Mouse (Mus musculus) neural tube, embryonic 14.5 days (tissue): ENCODE data around the gene Gm20388. TPM values are rescaled to one million over a fixed set of nuclear protein-coding genes. Genes with fewer than 3 reads are reported as not detected.

Experiments
- ATAC-seq: fragments of 200-750 bp; cut with Nextera tagmentation; 2 replicates; pipeline ENCODE4 v1.8.0; 2017; ENCODE audit warnings: low read depth, mild to moderate bottlenecking, moderate TSS enrichment, moderate library complexity
- H3K27ac ChIP-seq: fragments of 300-500 bp; sonication (generic); 2 replicates; pipeline ENCODE4 v1.5.1; 2014; ENCODE audit warnings: low read depth, mild to moderate bottlenecking, control low read depth, low read length, moderate library complexity, mixed read lengths
- H3K27me3 ChIP-seq: fragments of 300-500 bp; sonication (generic); 2 replicates; pipeline ENCODE4 v1.6.1; 2014; ENCODE audit warnings: low read length; ENCODE audit not compliant: control insufficient read depth, insufficient read depth
- H3K36me3 ChIP-seq: fragments of 300-500 bp; sonication (generic); 2 replicates; pipeline ENCODE4 v1.6.1; 2014; ENCODE audit warnings: low read length, mixed read lengths; ENCODE audit not compliant: control insufficient read depth, insufficient read depth
- H3K4me1 ChIP-seq: fragments of 300-500 bp; sonication (generic); 2 replicates; pipeline ENCODE4 v1.6.1; 2014; ENCODE audit warnings: low read length; ENCODE audit not compliant: control insufficient read depth, insufficient read depth
- H3K4me2 ChIP-seq: fragments of 300-500 bp; sonication (generic); 2 replicates; pipeline ENCODE4 v1.6.1; 2014; ENCODE audit warnings: mild to moderate bottlenecking, low read depth, low read length, control low read depth
- H3K4me3 ChIP-seq: fragments of 300-500 bp; sonication (generic); 2 replicates; pipeline ENCODE4 v1.5.1; 2014; ENCODE audit warnings: low read depth, low read length, control low read depth, mixed read lengths
- H3K9ac ChIP-seq: fragments of 300-500 bp; sonication (generic); replicated peaks from 2 replicates; pipeline ENCODE4 v1.6.1; 2014; ENCODE audit warnings: low read depth, mild to moderate bottlenecking, control low read depth, low read length, mixed read lengths
- H3K9me3 ChIP-seq: fragments of 300-500 bp; sonication (generic); 2 replicates; pipeline ENCODE4 v1.6.1; 2016; ENCODE audit warnings: low read length; ENCODE audit not compliant: control insufficient read depth
- WGBS: fragments of 180-500 bp; shearing (Covaris S2); extraction: QIAGEN DNeasy Blood & Tissue Kit; methylation state at CpG from one replicate; pipeline ENCODE4 v1.1.7; 2014; 5-methylcytosine and 5-hydroxymethylcytosine counted together
- polyA plus RNA-seq: library from polyadenylated mRNA; unstranded; fragments of >200 nt; fragmentation: Nextera tagmentation; extraction: Ambion mirVana; gene quantifications from 2 replicates; pipeline ENCODE4 v1.2.1, GENCODE M21; 2014

Gm20388 gene
- polyA plus RNA-seq, 1 experiment from 2014 or later, result 10.3 TPM

GRCm38 (mm10) chr8:120549922-120550321 lies 639.3 kb downstream of the Gm20388 start:
- 5% methylated on average over 11 of the region's 11 CpGs for WGBS
- Histone ChIP-seq H3K9ac (peak overlapping the region; percentile 43), H3K4me1 (peaks cover 70% of the 10 kb centered on the region), H3K27me3 (no peaks in the 10 kb centered on the region), H3K4me2 (peak overlapping the region; percentile 40), H3K4me3 (no peak overlapping the region; the same call in 1 of the 2 replicates), H3K27ac (peak overlapping the region; percentile 88), H3K36me3 (no peaks in the 10 kb centered on the region), H3K9me3 (no peaks in the 10 kb centered on the region)
- peak; percentile 32 for ATAC-seq

DNA sequence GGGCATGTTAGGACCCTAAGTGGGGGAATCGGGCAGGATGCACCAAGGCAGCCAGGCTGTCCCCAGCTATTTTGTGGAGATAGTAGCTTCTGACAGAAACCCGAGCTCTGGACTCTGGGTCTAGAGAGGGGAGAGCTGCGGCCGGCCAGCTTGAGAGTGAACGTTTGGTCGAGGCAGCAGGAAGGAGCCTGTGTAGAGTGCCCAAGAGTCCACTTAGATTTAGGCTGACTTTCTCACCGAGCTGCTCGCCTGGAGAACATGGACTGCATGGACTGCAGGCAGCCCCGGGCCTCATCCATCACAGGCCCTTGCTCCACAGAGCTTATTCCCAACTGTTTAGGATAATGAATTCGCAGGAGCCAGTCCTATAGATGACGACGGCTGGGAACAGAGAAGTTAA lies 639.8 kb downstream of the Gm20388 start:
- ATAC-seq, result no peak
- H3K9ac ChIP-seq, result peak overlapping the region; percentile 43; the same call in 1 of the 2 replicates
- H3K4me3 ChIP-seq, result no peak overlapping the region
- no peaks in the 10 kb centered on the region for H3K36me3 ChIP-seq
- 0 out of 2 replicates have a peak overlapping the region, but pooled peaks have one; percentile 40 for H3K4me2 ChIP-seq
- peaks cover 73% of the 10 kb centered on the region for H3K4me1 ChIP-seq
- WGBS, result 11% methylated on average over 12 of the region's 12 CpGs
- peak overlapping the region; percentile 88 for H3K27ac ChIP-seq
- H3K9me3 ChIP-seq, result no peaks in the 10 kb centered on the region
- H3K27me3 ChIP-seq, result no peaks in the 10 kb centered on the region

- 61% methylated on average over 11 of the region's 11 CpGs for WGBS
- Histone ChIP-seq H3K4me3 (no peak overlapping the region), H3K9me3 (no peaks in the 10 kb centered on the region), H3K27me3 (no peaks in the 10 kb centered on the region), H3K4me2 (peak overlapping the region; percentile 16; the same call in 1 of the 2 replicates), H3K36me3 (no peaks in the 10 kb centered on the region), H3K4me1 (peaks cover 74% of the 10 kb centered on the region), H3K9ac (no peak overlapping the region), H3K27ac (peak overlapping the region; percentile 88)
- ATAC-seq, result no peak
Measured at GRCm38 (mm10) chr8:120550937-120551676, 640.5 kb downstream of the Gm20388 start.

GRCm38 (mm10) chr8:120551677-120551980 lies 641.0 kb downstream of the Gm20388 start:
- WGBS, result 83% methylated on average over 3 of the region's 3 CpGs
- H3K36me3 ChIP-seq, result no peaks in the 10 kb centered on the region
- H3K27me3 ChIP-seq, result no peaks in the 10 kb centered on the region
- H3K4me2 ChIP-seq, result no peak overlapping the region
- no peak for ATAC-seq
- no peak overlapping the region for H3K9ac ChIP-seq
- H3K27ac ChIP-seq, result peak overlapping the region; percentile 12; the same call in 1 of the 2 replicates
- peaks cover 79% of the 10 kb centered on the region for H3K4me1 ChIP-seq
- H3K9me3 ChIP-seq, result no peaks in the 10 kb centered on the region
- no peak overlapping the region for H3K4me3 ChIP-seq

DNA sequence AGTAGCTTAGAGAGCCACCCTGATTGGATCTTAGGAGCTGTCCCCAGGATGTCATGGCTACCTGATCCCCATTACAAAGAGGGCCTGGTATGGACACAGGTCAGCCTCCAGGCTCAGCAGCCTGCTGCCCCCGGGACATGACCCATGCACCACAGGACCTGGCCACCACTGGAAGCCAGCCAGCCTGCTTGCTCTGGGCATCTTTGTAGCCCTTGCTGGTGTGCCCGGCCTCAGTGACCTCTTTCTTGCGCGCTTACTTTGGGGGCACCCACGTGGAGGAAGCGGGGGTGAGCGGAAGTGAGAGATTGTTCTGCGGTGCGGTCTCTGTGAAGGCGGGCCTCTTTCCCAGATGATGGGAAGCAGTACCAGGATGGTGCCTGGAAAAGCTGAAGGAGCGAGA lies 641.9 kb downstream of the Gm20388 start:
- no peak overlapping the region for H3K4me3 ChIP-seq
- H3K9ac ChIP-seq, result no peak overlapping the region
- 88% methylated on average over 11 of the region's 11 CpGs for WGBS
- no peaks in the 10 kb centered on the region for H3K36me3 ChIP-seq
- H3K27me3 ChIP-seq, result no peaks in the 10 kb centered on the region
- H3K4me2 ChIP-seq, result no peak overlapping the region
- H3K4me1 ChIP-seq, result peaks cover 85% of the 10 kb centered on the region
- ATAC-seq, result no peak
- H3K9me3 ChIP-seq, result no peaks in the 10 kb centered on the region
- H3K27ac ChIP-seq, result no peak overlapping the region

GRCm38 (mm10) chr8:120553441-120554123 lies 642.9 kb downstream of the Gm20388 start:
- Histone ChIP-seq H3K4me2 (no peak overlapping the region), H3K9ac (no peak overlapping the region), H3K4me3 (no peak overlapping the region), H3K36me3 (no peaks in the 10 kb centered on the region), H3K9me3 (no peaks in the 10 kb centered on the region), H3K27ac (no peak overlapping the region), H3K4me1 (peaks cover 84% of the 10 kb centered on the region), H3K27me3 (no peaks in the 10 kb centered on the region)
- 87% methylated on average over 24 of the region's 24 CpGs for WGBS
- ATAC-seq, result no peak

DNA sequence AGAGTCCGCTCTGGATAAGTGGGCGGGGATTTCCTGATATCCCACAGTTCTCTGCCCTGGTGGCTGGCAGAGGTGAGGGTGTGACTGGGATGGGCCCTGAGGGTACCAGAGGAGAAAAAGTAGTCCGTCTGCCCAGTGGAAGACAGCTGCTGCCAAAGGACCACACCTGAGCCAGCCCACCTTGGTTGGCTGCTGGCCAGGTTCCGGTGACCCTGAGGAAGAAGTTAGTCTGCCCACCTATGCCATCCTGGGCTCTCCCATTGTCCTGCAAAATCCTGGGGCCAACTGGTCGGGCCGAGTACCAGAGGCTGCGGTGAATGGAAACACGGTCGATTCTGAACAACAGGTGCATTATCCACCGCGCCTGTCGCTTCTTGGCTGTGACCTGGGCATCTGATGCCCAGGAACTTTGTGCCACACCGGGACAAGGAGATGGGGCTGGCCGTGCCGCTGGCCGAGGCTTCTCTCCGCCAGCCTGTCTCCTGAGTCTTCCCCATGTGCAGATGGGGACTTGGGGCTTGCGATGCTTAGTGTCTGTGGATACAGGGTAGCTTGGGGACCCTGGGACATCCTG lies 643.9 kb downstream of the Gm20388 start:
- Histone ChIP-seq H3K27me3 (no peaks in the 10 kb centered on the region), H3K4me1 (peaks cover 85% of the 10 kb centered on the region), H3K9ac (no peak overlapping the region), H3K4me3 (no peak overlapping the region), H3K36me3 (no peaks in the 10 kb centered on the region), H3K27ac (no peak overlapping the region), H3K4me2 (no peak overlapping the region), H3K9me3 (no peaks in the 10 kb centered on the region)
- 87% methylated on average over 18 of the region's 18 CpGs for WGBS
- ATAC-seq, result no peak

- Histone ChIP-seq H3K36me3 (no peaks in the 10 kb centered on the region), H3K9ac (0 out of 2 replicates have a peak overlapping the region, but pooled peaks have one; percentile 16), H3K27me3 (no peaks in the 10 kb centered on the region), H3K9me3 (no peaks in the 10 kb centered on the region), H3K27ac (peak overlapping the region; percentile 60), H3K4me1 (peaks cover 85% of the 10 kb centered on the region), H3K4me3 (no peak overlapping the region), H3K4me2 (peak overlapping the region; percentile 11; the same call in 1 of the 2 replicates)
- 40% methylated on average over 20 of the region's 20 CpGs for WGBS
- no peak for ATAC-seq
Measured at GRCm38 (mm10) chr8:120556198-120556892, 645.7 kb downstream of the Gm20388 start.
